Mouse (Mus musculus): Measurements from ENCODE around the gene Mycbpap.

Gene Mycbpap

DNA sequence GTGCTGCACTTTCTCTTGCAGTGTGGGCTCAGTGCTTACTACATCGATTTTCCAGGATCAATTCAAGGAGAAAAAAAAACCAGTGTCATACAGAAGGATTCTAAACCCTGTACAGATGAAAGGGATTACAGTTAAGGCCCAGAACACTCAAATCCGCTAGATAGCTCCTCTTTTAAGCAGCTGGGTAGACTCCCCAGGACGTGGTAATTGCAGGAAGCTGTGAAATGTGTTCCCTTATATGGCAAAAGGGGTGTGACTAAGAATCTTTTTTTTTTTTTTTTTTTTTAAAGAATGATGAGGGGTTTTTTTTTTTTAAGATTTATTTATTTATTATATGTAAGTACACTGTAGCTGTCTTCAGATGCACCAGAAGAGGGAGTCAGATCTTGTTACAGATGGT, 7.3 kb upstream of the Mycbpap start:
- DNase-seq = no peak

DNA sequence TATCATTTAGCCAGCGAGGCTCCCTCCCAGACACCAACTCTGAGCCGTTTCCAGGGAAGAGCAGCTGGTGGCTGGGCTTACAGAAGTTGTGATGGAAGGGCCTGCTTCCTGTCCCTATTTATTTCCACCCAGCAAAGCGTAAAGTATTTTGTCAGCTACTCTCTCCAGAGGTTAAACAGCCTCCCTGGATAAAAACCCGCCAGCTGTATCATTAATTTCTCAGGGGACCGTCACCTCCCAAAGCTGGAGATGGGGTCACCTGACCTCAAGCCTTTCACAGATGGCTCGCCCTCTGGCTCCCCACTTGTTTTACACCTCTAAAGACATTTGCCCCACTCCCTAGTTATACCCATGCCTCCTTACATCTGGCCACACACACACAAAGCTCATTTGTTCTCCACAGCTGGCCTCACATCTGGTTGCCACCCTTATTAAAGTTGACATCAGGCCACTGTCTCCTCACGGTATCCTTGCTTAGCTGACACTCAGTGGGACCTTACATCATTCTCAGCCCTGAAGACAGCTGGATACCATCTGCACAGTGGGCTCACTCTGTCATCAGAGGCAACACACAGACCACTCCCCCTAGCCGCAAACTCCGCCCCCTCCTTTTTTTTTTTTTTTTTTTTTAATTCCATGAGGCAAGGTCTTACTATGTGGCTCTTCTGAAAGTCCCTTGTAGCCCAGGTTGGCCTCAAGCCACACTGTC, 4.8 kb upstream of the Mycbpap start:
- DNase-seq = no peak

DNA sequence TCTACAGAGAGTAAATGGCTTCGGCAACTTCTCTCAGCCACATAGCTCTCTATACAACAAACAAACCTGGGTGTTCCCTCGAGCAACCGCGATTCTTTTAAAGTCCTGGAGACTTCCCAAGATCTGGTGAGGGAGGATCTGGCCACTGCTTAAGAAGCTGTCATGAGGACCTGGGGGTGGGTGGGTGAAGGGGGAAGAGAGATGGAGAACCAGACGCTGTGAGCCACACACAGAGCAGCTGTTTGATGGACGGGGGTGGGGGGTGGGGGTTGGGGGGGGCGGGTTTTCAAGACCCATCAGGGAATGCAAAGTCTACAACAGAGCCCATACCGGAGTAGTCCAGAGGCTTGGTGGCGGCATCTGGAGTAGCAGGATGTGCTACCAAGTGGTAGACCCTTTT, 8.1 kb downstream of the Mycbpap start:
- no peak for DNase-seq

DNA sequence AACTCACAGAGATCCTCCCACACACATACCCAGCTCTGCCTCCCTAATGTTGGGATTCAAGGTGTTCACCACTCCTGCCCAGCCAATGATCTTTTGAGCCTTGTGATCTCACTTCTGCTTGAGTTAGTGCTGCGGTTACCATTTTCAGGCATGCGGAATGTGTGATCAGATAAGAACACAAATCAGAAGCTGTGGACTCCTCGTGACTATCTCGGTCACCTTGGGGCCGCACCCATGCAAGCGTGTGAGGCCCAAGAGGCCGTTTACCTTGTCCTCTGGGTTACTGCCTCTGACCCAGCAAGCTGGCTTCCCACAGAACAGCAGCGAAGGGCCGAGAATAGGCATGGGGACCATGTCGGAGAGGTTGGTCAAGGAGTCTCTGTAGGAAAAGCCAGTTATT, 12.6 kb downstream of the Mycbpap start:
- DNase-seq = peak; percentile 49

DNA sequence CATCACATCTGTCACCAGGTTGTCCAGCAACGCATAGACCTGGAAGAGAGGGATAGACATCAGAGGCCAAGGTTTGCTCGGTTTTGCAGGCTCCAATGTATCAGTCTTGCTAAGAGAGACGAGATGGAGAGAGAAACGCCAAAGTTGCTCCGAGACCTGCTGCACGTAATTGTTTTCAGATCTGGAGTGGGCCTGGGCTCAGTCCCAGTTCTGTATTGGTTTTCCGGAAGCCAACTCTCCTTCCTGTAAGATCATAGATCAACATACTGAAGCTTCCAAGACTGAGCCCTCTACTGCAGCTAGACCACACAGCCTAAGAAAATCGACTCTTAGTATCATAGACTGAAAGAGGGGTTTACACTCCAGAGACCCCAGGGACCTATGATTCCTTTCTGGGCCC, 20.1 kb downstream of the Mycbpap start:
- no peak for DNase-seq

DNA sequence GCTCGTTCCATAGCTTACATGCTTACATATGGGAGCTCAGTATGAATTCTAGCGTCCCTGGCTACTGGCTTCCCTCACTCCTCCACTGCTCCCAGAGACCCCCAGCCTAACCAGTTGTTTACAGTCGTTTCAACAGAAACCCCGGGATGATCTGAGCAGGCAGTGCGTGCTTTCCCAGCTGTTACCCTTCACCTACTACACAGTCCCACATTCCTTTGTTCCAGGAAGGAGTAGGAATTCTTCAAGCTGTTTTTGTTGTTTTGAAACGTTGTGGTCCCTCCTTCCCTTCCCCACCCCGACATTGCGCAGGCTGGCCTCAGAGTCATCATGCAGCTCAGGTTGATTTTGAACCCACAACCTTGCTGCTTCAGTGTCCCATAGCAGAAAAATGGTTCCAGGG, 21.2 kb downstream of the Mycbpap start:
- no peak for DNase-seq

DNA sequence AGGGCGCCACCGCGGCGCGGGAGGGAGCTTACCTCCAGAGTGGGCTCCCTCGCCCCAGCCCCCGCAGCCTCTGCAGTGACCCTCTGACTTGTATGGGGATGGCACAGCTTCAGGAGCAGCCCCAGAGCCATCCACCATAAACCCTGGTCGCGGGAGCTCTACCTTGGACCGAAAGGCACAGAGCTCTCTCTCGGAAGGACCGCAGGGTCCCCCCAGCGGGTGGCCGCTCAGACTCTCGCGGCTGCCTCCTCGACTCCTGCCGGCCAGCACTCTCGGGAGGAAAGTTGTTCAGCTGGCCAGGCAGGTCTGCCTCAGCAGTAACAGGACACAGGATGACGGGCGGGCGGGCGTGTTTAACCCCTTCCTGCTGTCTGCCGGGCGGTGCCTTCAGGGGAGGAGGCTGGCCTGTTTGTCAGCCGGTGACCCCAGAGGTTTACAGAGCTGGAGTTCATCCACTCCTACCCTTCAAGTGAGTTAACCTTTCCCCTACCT, 21.8 kb downstream of the Mycbpap start, which contains the start of gene Epn3:
TSS of gene Epn3 (minus strand) at position 314 of the 492 bp plus-strand sequence.
- DNase-seq = peak; percentile 44

DNA sequence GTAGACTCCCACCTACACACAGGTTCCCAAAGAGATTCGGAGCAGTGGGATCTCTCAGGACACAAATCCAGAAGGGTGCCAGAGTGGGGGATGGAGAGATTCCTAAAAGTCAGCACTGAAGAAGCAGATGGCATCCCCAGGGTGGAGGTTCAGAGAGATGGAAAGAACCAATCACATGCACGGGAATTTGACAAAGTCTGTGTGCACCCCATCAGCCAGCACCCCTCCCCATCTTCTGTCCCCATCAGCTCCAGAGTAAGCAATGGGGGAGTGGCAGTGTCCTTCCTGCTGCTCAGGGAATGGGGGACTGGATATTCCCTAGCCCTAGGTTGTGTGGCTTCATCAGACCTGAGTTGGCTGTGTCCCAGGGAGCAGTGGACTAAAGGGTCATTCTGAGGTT, 22.5 kb downstream of the Mycbpap start:
- DNase-seq = peak; percentile 27

DNA sequence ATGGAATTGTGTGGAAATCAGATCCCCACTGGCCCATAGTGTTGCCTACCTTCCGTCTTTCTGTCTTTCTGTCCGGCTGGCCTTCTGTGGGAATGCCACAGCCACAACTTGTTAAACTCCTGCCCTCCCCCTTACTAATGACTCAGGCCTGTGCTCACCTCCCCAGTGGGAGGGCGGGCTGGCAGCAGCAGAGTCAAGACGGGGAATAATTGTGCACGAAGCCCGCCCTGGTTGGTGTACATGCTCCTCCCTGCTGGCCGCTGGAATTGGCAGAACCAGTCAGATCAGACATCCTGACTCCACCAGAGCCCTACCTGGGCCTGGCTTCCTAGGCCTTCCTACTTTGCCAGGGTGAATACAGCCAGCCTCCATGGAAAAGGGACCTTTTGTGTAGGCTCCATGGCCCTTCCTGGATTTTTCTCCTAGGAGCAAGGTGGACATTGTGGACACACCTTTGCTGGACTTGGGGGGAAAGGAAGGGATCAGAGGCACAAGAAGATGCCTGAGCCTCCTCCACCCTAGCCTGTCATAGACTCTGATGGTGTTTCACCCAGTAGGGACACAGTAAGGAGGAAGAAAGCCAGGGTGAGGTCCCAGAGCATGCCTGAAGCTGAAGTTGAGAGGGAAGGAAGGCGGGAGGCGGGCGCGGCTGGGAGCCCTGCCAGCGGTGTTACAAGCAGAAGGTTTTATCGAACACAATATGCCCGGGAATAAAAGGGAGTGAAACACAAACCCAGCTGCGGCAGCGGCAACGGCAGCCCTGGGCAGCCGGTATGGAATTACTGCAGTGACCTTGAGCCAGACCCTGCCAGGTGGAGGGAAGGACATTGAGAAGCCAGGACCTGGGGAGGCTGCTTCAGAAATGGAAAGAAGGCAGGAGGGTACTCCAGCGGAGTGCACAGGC, 23.2 kb downstream of the Mycbpap start:
- peak; percentile 79 for DNase-seq

DNA sequence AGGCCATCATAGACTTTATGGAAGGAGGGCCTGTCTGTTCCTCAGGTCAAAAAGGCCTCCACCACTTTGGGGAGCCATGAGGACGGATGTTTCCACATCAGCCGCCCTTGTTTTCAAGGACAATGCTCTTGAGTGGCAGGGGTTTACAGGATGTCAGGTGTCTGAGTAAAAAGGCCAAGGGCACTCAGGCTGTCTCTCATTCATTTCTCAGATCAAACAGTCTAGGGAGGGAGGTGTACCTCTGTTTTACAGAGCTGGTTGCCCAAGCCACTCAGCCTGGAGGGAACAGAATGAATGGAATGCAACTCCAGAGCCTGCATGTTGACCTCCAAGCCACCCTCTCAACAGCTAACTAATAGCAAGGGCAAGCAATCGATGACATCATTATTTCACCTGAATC, 26.1 kb downstream of the Mycbpap start:
- peak; percentile 51 for DNase-seq

DNA sequence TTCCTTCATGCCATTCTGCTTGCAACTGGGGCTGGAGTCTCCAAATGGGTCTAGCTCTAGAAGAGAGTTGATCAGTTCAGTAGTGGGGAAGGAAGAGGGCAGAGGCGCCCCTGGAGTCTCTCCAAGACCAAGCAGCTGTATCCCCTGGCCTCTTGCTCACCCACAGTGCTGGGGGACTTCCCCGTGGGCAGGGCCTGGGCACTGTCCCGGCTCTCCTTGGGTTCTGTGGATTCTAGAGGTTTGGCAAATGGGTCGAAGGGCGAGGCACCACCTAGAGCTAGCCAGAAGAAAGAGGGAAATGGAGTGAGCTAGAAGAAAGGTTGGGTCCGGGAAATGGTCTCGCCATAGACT, 29.8 kb downstream of the Mycbpap start:
- DNase-seq = no peak

DNA sequence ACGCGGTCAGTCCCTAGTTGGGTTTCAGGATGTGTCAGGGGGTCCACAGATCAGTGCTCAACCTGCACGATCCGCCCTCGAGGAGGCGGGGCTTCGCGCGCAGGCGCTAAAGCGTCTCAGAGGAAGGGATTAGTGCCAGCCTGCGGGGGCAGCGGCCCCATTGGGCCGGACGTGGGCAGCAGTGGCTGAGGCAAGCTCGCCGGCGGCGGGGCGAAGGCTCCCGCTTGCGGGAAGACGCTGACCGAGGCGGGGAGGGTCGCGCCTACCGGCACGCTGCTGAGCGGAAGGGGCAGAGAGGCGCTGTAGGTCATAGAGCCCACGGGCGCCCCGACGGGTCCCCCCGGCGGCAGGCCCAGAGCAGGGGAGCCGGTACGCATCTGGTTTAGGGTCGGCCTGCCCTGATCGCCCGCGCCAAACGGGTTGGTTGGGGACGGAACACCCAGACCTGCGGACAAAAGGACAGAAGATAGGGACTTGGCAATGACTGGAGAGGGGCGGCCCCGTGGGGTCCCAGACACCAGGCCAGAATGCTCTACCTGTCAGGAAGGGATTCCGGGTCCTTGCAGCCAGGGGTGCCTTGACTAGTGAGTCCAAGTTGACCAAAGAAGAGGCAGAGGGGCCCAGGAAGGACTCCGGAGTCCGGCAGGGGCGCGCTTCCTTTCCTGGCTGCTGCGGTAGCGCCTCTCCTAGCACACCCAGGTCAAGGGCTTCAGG, 30.4 kb downstream of the Mycbpap start:
- DNase-seq = peak; percentile 26

DNA sequence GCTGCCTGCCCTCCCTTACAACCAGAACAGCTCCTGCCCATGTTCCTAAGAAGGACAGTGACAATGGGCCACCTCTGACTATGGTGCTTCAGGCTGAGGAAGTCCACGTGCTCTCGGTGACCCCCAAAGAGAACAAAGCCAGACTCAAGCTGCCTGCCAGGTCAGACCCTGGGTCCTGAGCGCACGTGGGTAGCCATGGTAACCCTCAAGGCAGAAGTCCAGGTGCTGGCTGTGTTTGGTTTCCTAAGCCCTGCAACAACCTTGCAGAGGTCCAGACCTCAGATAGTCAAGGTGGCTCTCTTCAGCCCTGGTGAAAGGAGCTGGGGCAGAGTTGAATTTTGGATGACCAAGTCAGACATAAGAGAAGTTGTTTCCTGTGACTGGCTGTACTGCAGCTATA, 31.8 kb downstream of the Mycbpap start:
- DNase-seq = no peak

DNA sequence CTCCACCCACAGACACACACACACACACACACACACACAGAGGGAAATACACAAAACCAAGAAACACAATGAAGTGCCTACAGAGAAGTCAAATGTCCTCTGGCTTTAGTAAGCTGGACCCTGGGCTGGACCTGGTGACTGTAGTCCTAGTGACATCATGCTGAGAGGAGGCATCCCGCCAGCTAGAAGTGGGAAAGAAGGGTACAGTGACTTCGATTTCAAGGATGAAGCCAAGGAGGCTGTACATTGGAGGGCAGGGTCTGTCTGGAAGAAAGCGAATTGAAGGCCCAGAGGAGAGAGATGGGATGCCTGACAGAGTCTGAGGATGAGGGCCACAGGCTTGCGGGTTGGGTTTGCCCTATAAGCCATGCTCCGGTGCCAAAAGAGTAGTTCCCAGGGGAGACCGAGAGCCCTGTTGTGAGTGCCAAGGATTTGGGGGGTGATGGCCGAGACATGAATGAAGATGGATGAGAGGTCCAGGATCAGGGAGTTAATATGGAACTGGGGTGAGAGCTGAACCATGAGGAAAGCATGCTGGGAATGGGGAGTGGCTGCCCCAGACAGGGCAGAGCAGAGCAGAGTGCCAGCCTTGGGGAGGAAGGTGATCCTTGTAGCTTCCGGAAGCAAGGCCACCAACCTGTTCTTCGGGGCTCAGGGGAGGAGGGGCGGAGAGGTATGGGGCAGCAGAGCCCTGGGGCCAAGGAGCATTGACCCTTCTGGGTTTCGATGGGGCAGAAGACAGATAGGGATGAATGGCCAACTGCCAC, 32.6 kb downstream of the Mycbpap start:
- no peak for DNase-seq

DNA sequence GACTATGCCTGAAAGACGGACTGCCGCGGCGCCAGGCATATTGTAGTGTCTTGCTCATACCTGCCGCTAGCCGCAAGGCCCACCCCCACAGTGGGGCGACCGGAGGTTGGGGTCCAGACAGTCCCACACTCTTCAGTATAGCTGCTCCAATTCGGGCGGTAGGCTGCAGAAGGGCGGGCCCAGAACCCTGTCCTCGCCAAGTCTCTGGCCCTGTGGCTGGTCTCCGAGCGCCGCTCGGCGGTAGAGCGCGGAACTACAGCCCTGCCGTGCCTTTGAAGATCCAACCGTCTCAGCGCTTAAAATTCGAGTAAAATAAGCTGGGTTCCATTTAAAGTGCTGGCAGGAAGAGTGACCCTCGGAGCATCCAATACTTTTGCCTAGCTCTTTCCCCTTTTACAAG, 35.5 kb downstream of the Mycbpap start, which contains the start of gene Spata20:
TSS of gene Spata20 (minus strand) at position 179 of the 400 bp plus-strand sequence.
- DNase-seq = peak; percentile 85

DNA sequence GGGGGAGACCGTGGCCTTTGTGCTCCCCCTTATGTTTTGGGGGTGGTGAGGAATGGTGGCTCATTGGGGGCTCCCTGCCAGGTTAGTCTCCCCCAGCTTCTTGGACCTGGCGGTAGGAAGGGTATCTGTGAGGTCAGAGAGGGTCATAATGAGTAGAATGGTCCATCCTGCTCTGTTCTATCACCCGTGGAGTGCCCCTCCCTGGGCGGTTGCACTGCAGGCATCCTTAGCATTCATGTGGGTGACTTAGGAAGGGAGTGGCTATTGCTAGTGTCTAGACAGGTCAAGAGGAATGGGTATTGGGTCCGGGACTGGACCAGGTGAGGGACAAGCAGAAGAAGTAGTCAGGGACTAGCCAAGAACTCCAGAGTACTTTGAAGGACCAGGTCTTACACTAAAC, 36.3 kb downstream of the Mycbpap start:
- DNase-seq = no peak

DNA sequence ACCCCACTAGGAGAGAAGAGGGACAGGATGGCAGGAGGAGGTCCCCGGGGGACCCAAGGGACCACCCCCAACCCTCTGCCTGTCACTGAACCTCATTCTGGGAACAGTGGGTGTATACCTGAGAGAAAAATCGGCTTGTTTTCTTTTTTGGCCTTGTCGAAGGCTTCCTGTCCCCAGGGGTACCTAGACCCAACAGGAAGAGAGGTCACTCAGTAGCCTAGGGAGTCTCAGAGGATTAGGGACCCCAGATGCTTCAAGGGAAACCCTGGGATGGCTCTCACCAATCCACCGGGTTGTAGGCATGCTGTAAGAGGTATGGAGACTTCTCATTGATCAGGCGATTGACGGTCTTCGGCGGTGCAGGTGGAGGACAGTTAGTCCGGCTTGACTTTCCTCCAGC, 36.9 kb downstream of the Mycbpap start:
- DNase-seq = no peak

DNA sequence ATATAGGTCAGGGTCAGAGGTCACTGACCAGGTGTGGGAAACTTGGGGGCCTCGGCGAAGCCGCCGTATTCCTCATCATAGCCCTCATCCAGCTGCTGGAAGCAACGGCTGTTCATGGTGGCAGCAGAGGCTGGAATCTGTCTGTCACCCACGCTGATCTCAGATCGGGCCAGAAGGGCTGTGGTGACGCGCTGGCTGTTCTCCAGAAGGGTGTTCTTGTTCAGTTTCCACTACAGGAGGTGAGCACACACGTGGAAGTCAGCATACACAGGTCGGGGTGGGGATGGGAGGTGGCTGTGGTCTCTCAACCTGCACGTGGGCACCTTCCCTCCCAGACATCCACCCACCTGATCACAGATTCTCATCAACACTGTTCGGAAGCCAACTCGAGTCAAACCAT, 37.6 kb downstream of the Mycbpap start:
- DNase-seq = no peak

DNA sequence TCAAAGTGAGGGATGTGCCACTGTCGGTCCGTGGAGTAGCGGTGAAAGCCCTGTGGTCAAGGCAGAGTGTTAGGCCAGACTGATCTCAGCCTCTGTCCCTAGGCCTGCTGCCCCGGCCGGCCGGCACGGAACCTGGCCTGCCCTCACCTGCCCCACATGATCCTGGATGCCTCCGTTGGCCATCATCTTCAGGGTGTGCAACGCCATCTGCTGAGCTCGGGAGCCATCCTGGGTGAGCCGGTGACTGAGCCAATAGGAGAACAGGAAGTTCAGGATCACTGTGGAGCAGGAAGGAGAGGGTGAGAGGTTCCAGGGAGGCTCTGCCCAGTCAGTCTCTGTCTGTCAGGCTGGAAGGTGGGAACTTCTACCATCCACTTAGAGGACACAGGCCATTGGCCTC, 38.1 kb downstream of the Mycbpap start:
- DNase-seq = no peak

DNA sequence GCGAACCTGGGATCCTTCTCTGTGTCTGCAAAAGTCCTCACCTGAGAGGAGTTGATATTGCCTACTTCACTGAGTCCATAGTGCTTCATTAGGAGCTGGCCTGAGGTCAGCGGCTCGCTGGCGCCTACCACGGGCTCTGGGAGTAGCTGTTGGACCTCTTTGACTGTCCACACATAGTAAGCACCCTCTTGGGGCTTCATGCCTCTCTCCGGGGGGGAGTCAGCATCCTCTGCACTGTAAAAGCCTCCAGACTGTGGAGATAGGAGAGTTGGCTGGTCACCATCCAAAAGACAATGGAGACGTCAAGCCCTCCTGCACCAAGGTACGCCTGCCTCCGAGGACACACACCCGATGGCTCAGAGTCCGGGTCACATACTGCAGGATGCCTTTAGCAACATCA, 38.8 kb downstream of the Mycbpap start:
- no peak for DNase-seq

DNA sequence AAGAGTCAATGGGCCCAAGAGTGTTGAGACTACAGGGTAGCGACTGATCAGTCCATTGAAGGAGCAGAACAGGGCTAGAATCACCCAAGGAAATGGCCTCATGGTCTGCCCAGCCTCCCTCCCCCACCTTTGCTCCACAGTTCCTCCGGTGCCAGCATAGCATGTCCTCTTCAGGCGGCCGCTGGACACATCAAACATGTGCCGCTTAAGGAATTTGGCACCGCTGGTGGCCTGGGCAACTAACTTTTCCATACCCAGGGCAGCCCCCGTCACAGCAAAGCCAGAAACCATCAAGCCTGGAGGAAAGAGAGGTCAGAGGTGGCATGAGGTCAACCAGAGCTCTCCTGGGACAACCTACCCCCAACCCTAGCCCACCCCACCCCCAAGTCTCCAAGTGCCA, 39.6 kb downstream of the Mycbpap start:
- DNase-seq = no peak

DNA sequence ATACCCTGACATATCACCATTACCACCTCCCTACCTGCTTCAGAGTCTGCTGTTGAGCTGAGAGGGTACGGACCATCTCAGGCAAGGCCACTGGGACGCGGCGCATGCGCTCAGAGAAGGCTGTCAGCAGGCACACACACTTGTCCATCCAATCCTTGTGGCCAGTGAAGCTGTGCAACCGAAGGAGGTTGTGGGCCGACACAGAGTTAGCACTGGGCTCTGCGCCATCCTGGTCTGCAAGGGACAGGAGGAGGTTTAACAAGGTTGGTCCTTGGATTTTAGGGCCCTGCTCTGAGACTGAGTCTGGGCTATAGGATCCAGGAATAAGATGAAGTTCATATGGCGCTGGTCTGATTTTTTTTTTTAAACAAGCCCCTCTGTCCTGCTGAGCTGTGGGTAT, 41.2 kb downstream of the Mycbpap start:
- no peak for DNase-seq

DNA sequence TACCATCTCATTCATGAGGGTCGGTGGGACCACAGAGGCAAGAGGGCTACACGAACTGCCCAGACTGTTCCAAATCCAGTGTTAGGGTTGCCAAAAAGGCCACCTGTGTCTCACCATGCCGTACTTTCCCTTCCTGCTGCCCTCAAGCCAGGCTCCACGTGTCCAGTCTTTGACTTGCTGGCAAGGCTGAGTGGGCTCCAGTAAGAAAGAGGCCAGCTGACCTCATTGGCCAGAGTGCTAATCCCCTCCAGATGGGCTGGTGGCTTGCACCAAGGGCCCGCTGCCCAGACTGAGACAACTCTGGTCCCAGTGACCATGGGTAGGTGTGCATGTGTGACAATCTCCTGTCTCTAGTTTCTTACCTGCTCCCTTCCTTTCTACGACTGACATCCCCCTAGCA, 43.9 kb downstream of the Mycbpap start:
- DNase-seq = no peak
